Mouse (Mus musculus) intestine, embryonic 15.5 days (tissue): ENCODE data around the gene Il17rd. TPM values are rescaled to one million over a fixed set of nuclear protein-coding genes. Genes with fewer than 3 reads are reported as not detected.

Source experiments
- polyA plus RNA-seq: library from polyadenylated mRNA; unstranded; fragments of >200 nt; fragmentation: Nextera tagmentation; extraction: Ambion mirVana; gene quantifications from 2 replicates; pipeline ENCODE4 v1.2.1, GENCODE M21; 2015

Il17rd gene
- polyA plus RNA-seq, 1 experiment from 2014 or later = 1.9 TPM

Other genes with a start within 250 kb of the Il17rd start
- 0.20 TPM in 1 of 2 replicates, not detected in the other for gene Asb14, start 144.4 kb upstream of the Il17rd start, polyA plus RNA-seq
- 27.2 and 32.9 TPM in 2 replicates for gene Appl1, start 67.7 kb upstream of the Il17rd start, polyA plus RNA-seq
- 0.34 and 0.35 TPM in 2 replicates for gene Hesx1, start 44.5 kb upstream of the Il17rd start, polyA plus RNA-seq
- gene Arhgef3, start 76.0 kb downstream of the Il17rd start, polyA plus RNA-seq = 12.7 and 13.9 TPM in 2 replicates